Mouse (Mus musculus) myocyte (in vitro differentiated cells): ENCODE results near the gene Prdm13. TPM values are rescaled to one million over a fixed set of nuclear protein-coding genes. Genes with fewer than 3 reads are reported as not detected.

Source experiments
- H3K27me3 ChIP-seq: one replicate; pipeline ENCODE4 v1.6.1; 2011; ENCODE audit not compliant: control insufficient read depth, insufficient read depth, insufficient read length
- H3K36me3 ChIP-seq: one replicate; pipeline ENCODE4 v1.6.1; 2011; ENCODE audit not compliant: control insufficient read depth, insufficient read depth
- H3K4me2 ChIP-seq: one replicate; pipeline ENCODE4 v1.6.1; 2011; ENCODE audit warnings: low read depth, control low read depth
- H3K4me3 ChIP-seq: one replicate; pipeline ENCODE4 v1.5.1; 2011; ENCODE audit warnings: mild to moderate bottlenecking, control low read depth, moderate library complexity
- H3K79me2 ChIP-seq: one replicate; pipeline ENCODE4 v1.6.1; 2011; ENCODE audit not compliant: control insufficient read depth, insufficient read depth
- H3ac ChIP-seq: one replicate; pipeline ENCODE4 v1.6.1; 2011; ENCODE audit not compliant: control insufficient read depth, insufficient read length
- CEBPB ChIP-seq: IDR thresholded peaks from 2 replicates; pipeline ENCODE4 v1.6.1; 2011; ENCODE audit warnings: mild to moderate bottlenecking, moderate library complexity; ENCODE audit not compliant: poor library complexity, insufficient read depth, severe bottlenecking
- E2F4 ChIP-seq: IDR thresholded peaks from one replicate; pipeline ENCODE4 v1.6.1; 2011; ENCODE audit warnings: mild to moderate bottlenecking, control low read depth, moderate library complexity; ENCODE audit not compliant: insufficient read depth
- MAX ChIP-seq: IDR thresholded peaks from one replicate; pipeline ENCODE4 v1.6.1; 2011; ENCODE audit warnings: low read depth, mild to moderate bottlenecking, control low read depth
- MYOD1 ChIP-seq, 3 experiments: IDR thresholded peaks; one replicate each; pipeline ENCODE4 v1.6.1; 2011; ENCODE audit warnings: control low read depth in 2 of 3, low read depth in 2 of 3, mild to moderate bottlenecking in 2 of 3, moderate library complexity in 1 of 3; ENCODE audit not compliant: insufficient read length in 2 of 3, control insufficient read depth in 1 of 3
- MYOG ChIP-seq, 3 experiments: IDR thresholded peaks; one replicate each; pipeline ENCODE4 v1.6.1; 2011; ENCODE audit warnings: control low read depth in 2 of 3, low read depth in 2 of 3, mild to moderate bottlenecking in 2 of 3; ENCODE audit not compliant: insufficient read length in 2 of 3, control insufficient read depth in 1 of 3, insufficient read depth in 1 of 3
- POLR2A ChIP-seq: IDR thresholded peaks from one replicate; pipeline ENCODE4 v1.6.1; 2011; ENCODE audit warnings: low read depth, mild to moderate bottlenecking, control low read depth, moderate library complexity; ENCODE audit not compliant: insufficient read length
- POLR2AphosphoS2 ChIP-seq: IDR thresholded peaks from one replicate; pipeline ENCODE4 v1.6.1; 2011; ENCODE audit warnings: low read depth, control low read depth; ENCODE audit not compliant: insufficient read length
- REST ChIP-seq: IDR thresholded peaks from one replicate; pipeline ENCODE4 v1.6.1; 2011; ENCODE audit warnings: mild to moderate bottlenecking, control low read depth, moderate library complexity; ENCODE audit not compliant: insufficient read depth, insufficient read length
- SRF ChIP-seq: IDR thresholded peaks from one replicate; pipeline ENCODE4 v1.6.1; 2011; ENCODE audit warnings: low read depth; ENCODE audit not compliant: control insufficient read depth, insufficient read length
- TCF12 ChIP-seq: IDR thresholded peaks from one replicate; pipeline ENCODE4 v1.6.1; 2011; ENCODE audit warnings: mild to moderate bottlenecking, control low read depth; ENCODE audit not compliant: poor library complexity, insufficient read depth, severe bottlenecking
- TCF3 ChIP-seq: IDR thresholded peaks from one replicate; pipeline ENCODE4 v1.6.1; 2011; ENCODE audit warnings: low read depth, control low read depth; ENCODE audit not compliant: insufficient read length
- USF1 ChIP-seq: IDR thresholded peaks from one replicate; pipeline ENCODE4 v1.6.1; 2011; ENCODE audit warnings: low read depth, mild to moderate bottlenecking, control low read depth, moderate library complexity
- polyA plus RNA-seq: library from polyadenylated mRNA; unstranded; fragments of >200 nt; fragmentation: generic; extraction: Trizol; gene quantifications from one replicate; pipeline ENCODE4 v1.2.1, GENCODE M21; 2012; ENCODE audit warnings: missing spikeins

Gene Prdm13
- polyA plus RNA-seq, 1 experiment = not detected

GRCm38 (mm10) chr4:21689492-21689941 lies 3.8 kb upstream of the Prdm13 start:
- Histone ChIP-seq H3K27me3 (peaks cover 52% of the 10 kb centered on the region), H3K4me3 (no peak overlapping the region), H3K36me3 (no peaks in the 10 kb centered on the region), H3K79me2 (no peaks in the 10 kb centered on the region), H3ac (no peak overlapping the region), H3K4me2 (no peak overlapping the region)
- TF ChIP-seq CEBPB = no peak
- TF ChIP-seq E2F4 = no peak
- TF ChIP-seq USF1 = no peak
- TF ChIP-seq TCF12 = no peak
- TF ChIP-seq POLR2A = no peak
- TF ChIP-seq TCF3 = no peak
- no peak for TF ChIP-seq SRF

GRCm38 (mm10) chr4:21688703-21689200 lies 3.0 kb upstream of the Prdm13 start:
- Histone ChIP-seq H3K4me3 (no peak overlapping the region), H3K79me2 (no peaks in the 10 kb centered on the region), H3K36me3 (no peaks in the 10 kb centered on the region), H3K27me3 (peaks cover 57% of the 10 kb centered on the region), H3ac (no peak overlapping the region), H3K4me2 (no peak overlapping the region)
- TF ChIP-seq MYOD1 (IDR thresholded peaks at IDR 0.05; ENCODE audit: control insufficient read depth in 1 of 3, insufficient read length in 2 of 3, low read depth in 2 of 3) = no peak
- no peak for TF ChIP-seq MYOG (IDR thresholded peaks at IDR 0.05; ENCODE audit: control insufficient read depth in 1 of 3, insufficient read depth in 1 of 3, insufficient read length in 2 of 3, low read depth in 2 of 3)
- no peak for TF ChIP-seq POLR2A
- no peak for TF ChIP-seq TCF3
- TF ChIP-seq TCF12 = no peak
- TF ChIP-seq MAX = no peak
- no peak for TF ChIP-seq E2F4
- no peak for TF ChIP-seq SRF
- no peak for TF ChIP-seq USF1
- TF ChIP-seq POLR2AphosphoS2 = no peak
- TF ChIP-seq CEBPB = no peak
- TF ChIP-seq REST = no peak

- H3K27me3 ChIP-seq = peaks cover 61% of the 10 kb centered on the region
- H3ac ChIP-seq = no peak overlapping the region
- no peak overlapping the region for H3K4me2 ChIP-seq
- H3K79me2 ChIP-seq = no peaks in the 10 kb centered on the region
- H3K36me3 ChIP-seq = no peaks in the 10 kb centered on the region
- H3K4me3 ChIP-seq = no peak overlapping the region
- no peak for TF ChIP-seq POLR2A
- no peak for TF ChIP-seq POLR2AphosphoS2
- TF ChIP-seq USF1 = no peak
- no peak for TF ChIP-seq E2F4
- no peak for TF ChIP-seq MYOG (IDR thresholded peaks at IDR 0.05; ENCODE audit: control insufficient read depth in 1 of 3, insufficient read depth in 1 of 3, insufficient read length in 2 of 3, low read depth in 2 of 3)
- no peak for TF ChIP-seq CEBPB
- no peak for TF ChIP-seq MAX
- no peak for TF ChIP-seq REST
- TF ChIP-seq TCF3 = no peak
- no peak for TF ChIP-seq TCF12
- no peak for TF ChIP-seq SRF
- no peak for TF ChIP-seq MYOD1 (IDR thresholded peaks at IDR 0.05; ENCODE audit: control insufficient read depth in 1 of 3, insufficient read length in 2 of 3, low read depth in 2 of 3)
Observed at GRCm38 (mm10) chr4:21687783-21688702, 2.3 kb upstream of the Prdm13 start.

GRCm38 (mm10) chr4:21686934-21687333 lies 1.2 kb upstream of the Prdm13 start:
- no peak overlapping the region for H3K4me2 ChIP-seq
- TF ChIP-seq MYOG (IDR thresholded peaks at IDR 0.05; ENCODE audit: control insufficient read depth in 1 of 3, insufficient read depth in 1 of 3, insufficient read length in 2 of 3, low read depth in 2 of 3) = no peak
- no peaks in the 10 kb centered on the region for H3K36me3 ChIP-seq
- H3K79me2 ChIP-seq = no peaks in the 10 kb centered on the region
- peaks cover 62% of the 10 kb centered on the region for H3K27me3 ChIP-seq
- no peak overlapping the region for H3ac ChIP-seq
- no peak overlapping the region for H3K4me3 ChIP-seq

GRCm38 (mm10) chr4:21686416-21686815 lies 653 bp upstream of the Prdm13 start:
- Histone ChIP-seq H3K36me3 (no peaks in the 10 kb centered on the region), H3K4me2 (no peak overlapping the region), H3K4me3 (no peak overlapping the region), H3K27me3 (peaks cover 61% of the 10 kb centered on the region), H3ac (no peak overlapping the region), H3K79me2 (no peaks in the 10 kb centered on the region)
- no peak for TF ChIP-seq USF1
- TF ChIP-seq TCF12 = no peak
- TF ChIP-seq MYOG (IDR thresholded peaks at IDR 0.05; ENCODE audit: control insufficient read depth in 1 of 3, insufficient read depth in 1 of 3, insufficient read length in 2 of 3, low read depth in 2 of 3) = no peak
- TF ChIP-seq SRF = no peak
- no peak for TF ChIP-seq MYOD1 (IDR thresholded peaks at IDR 0.05; ENCODE audit: control insufficient read depth in 1 of 3, insufficient read length in 2 of 3, low read depth in 2 of 3)
- TF ChIP-seq CEBPB = no peak
- no peak for TF ChIP-seq TCF3
- no peak for TF ChIP-seq REST
